Mouse (Mus musculus): ENCODE measurements around the gene Rapgef2. TPM values are rescaled to one million over a fixed set of nuclear protein-coding genes. Genes with fewer than 3 reads are reported as not detected.

The Rapgef2 gene
- polyA plus RNA-seq, 1 experiment from 2014 or later, result 2.4 TPM

- no peaks in the 10 kb centered on the region for H3K9me3 ChIP-seq (ENCODE audit: control insufficient read depth, low read length)
- peak overlapping the region; percentile 88 for H3K4me3 ChIP-seq (ENCODE audit: low read depth, low read length)
- WGBS, result under 1% methylated on average over 36 of the region's 60 CpGs
- H3K9ac ChIP-seq (ENCODE audit: low read length), result peak overlapping the region; percentile 93
- peak overlapping the region; percentile 82 for H3K4me2 ChIP-seq (replicated peaks; ENCODE audit: low read depth)
- no peak for TF ChIP-seq EP300 (optimal IDR thresholded peaks at IDR 0.05)
- TF ChIP-seq CTCF (IDR thresholded peaks at IDR 0.05; ENCODE audit: low read depth), result peak; percentile 2; the same call in 1 of the 2 replicates
- H3K4me1 ChIP-seq (replicated peaks; ENCODE audit: control insufficient read depth, insufficient read depth), result peaks cover 9% of the 10 kb centered on the region
- ATAC-seq (ENCODE audit: low FRiP score, low TSS enrichment), result peak; percentile 98
- DNase-seq (ENCODE audit: low spot score), result peak; percentile 95
- peak overlapping the region; percentile 98 for H3K27ac ChIP-seq (replicated peaks)
- H3K36me3 ChIP-seq (ENCODE audit: control insufficient read depth, insufficient read depth, low read length), result no peaks in the 10 kb centered on the region
- H3K27me3 ChIP-seq (ENCODE audit: control insufficient read depth, insufficient read depth, low read length), result no peaks in the 10 kb centered on the region
Measured at GRCm38 (mm10) chr3:79287108-79287576, 825 bp upstream of the Rapgef2 start.

GRCm38 (mm10) chr3:79286031-79286375 lies 314 bp downstream of the Rapgef2 start:
- H3K4me1 ChIP-seq (replicated peaks; ENCODE audit: control insufficient read depth, insufficient read depth), result peaks cover 10% of the 10 kb centered on the region
- H3K27ac ChIP-seq (replicated peaks), result peak overlapping the region; percentile 98
- peak overlapping the region; percentile 88 for H3K4me3 ChIP-seq (ENCODE audit: low read depth, low read length)
- under 1% methylated on average over 10 of the region's 10 CpGs for WGBS
- peak overlapping the region; percentile 93 for H3K9ac ChIP-seq (ENCODE audit: low read length)
- no peak for DNase-seq (ENCODE audit: low spot score)
- no peaks in the 10 kb centered on the region for H3K36me3 ChIP-seq (ENCODE audit: control insufficient read depth, insufficient read depth, low read length)
- H3K4me2 ChIP-seq (replicated peaks; ENCODE audit: low read depth), result peak overlapping the region; percentile 82
- no peak for ATAC-seq (ENCODE audit: low FRiP score, low TSS enrichment)
- TF ChIP-seq CTCF (IDR thresholded peaks at IDR 0.05; ENCODE audit: low read depth) (no peak), EP300 (optimal IDR thresholded peaks at IDR 0.05) (no peak)
- no peaks in the 10 kb centered on the region for H3K9me3 ChIP-seq (ENCODE audit: control insufficient read depth, low read length)
- no peaks in the 10 kb centered on the region for H3K27me3 ChIP-seq (ENCODE audit: control insufficient read depth, insufficient read depth, low read length)

- Histone ChIP-seq H3K4me3 (ENCODE audit: low read depth, low read length) (peak overlapping the region; percentile 88), H3K9ac (ENCODE audit: low read length) (0 out of 2 replicates have a peak overlapping the region, but pooled peaks have one; percentile 35), H3K9me3 (ENCODE audit: control insufficient read depth, low read length) (no peaks in the 10 kb centered on the region), H3K27me3 (ENCODE audit: control insufficient read depth, insufficient read depth, low read length) (no peaks in the 10 kb centered on the region), H3K27ac (replicated peaks) (no peak overlapping the region), H3K4me2 (replicated peaks; ENCODE audit: low read depth) (peak overlapping the region; percentile 82), H3K4me1 (replicated peaks; ENCODE audit: control insufficient read depth, insufficient read depth) (peaks cover 10% of the 10 kb centered on the region), H3K36me3 (ENCODE audit: control insufficient read depth, insufficient read depth, low read length) (no peaks in the 10 kb centered on the region)
- TF ChIP-seq EP300 (optimal IDR thresholded peaks at IDR 0.05), result no peak
- TF ChIP-seq CTCF (IDR thresholded peaks at IDR 0.05; ENCODE audit: low read depth), result no peak
- DNase-seq (ENCODE audit: low spot score) (no peak), ATAC-seq (ENCODE audit: low FRiP score, low TSS enrichment) (no peak)
- 44% methylated on average over 13 of the region's 13 CpGs for WGBS
Measured at GRCm38 (mm10) chr3:79285097-79285675, 1.1 kb downstream of the Rapgef2 start.

- no peak for DNase-seq (ENCODE audit: low spot score)
- no peak overlapping the region for H3K4me3 ChIP-seq (ENCODE audit: low read depth, low read length)
- no peaks in the 10 kb centered on the region for H3K27me3 ChIP-seq (ENCODE audit: control insufficient read depth, insufficient read depth, low read length)
- H3K4me1 ChIP-seq (replicated peaks; ENCODE audit: control insufficient read depth, insufficient read depth), result peaks cover 10% of the 10 kb centered on the region
- no peak overlapping the region for H3K27ac ChIP-seq (replicated peaks)
- no peaks in the 10 kb centered on the region for H3K36me3 ChIP-seq (ENCODE audit: control insufficient read depth, insufficient read depth, low read length)
- no peak for ATAC-seq (ENCODE audit: low FRiP score, low TSS enrichment)
- TF ChIP-seq EP300 (optimal IDR thresholded peaks at IDR 0.05) (no peak), CTCF (IDR thresholded peaks at IDR 0.05; ENCODE audit: low read depth) (no peak)
- 61% methylated on average over 3 of the region's 3 CpGs for WGBS
- H3K9me3 ChIP-seq (ENCODE audit: control insufficient read depth, low read length), result no peaks in the 10 kb centered on the region
- H3K4me2 ChIP-seq (replicated peaks; ENCODE audit: low read depth), result no peak overlapping the region
- no peak overlapping the region for H3K9ac ChIP-seq (ENCODE audit: low read length)
Measured at GRCm38 (mm10) chr3:79283976-79284375, 2.3 kb downstream of the Rapgef2 start.

GRCm38 (mm10) chr3:79283031-79283430 lies 3.3 kb downstream of the Rapgef2 start:
- Histone ChIP-seq H3K36me3 (ENCODE audit: control insufficient read depth, insufficient read depth, low read length) (no peaks in the 10 kb centered on the region), H3K27me3 (ENCODE audit: control insufficient read depth, insufficient read depth, low read length) (no peaks in the 10 kb centered on the region), H3K27ac (replicated peaks) (no peak overlapping the region), H3K4me1 (replicated peaks; ENCODE audit: control insufficient read depth, insufficient read depth) (peaks cover 10% of the 10 kb centered on the region), H3K9me3 (ENCODE audit: control insufficient read depth, low read length) (no peaks in the 10 kb centered on the region), H3K9ac (ENCODE audit: low read length) (no peak overlapping the region), H3K4me2 (replicated peaks; ENCODE audit: low read depth) (no peak overlapping the region), H3K4me3 (ENCODE audit: low read depth, low read length) (no peak overlapping the region)
- WGBS, result 43% methylated on average over 2 of the region's 2 CpGs
- ATAC-seq (ENCODE audit: low FRiP score, low TSS enrichment) (no peak), DNase-seq (ENCODE audit: low spot score) (no peak)
- TF ChIP-seq EP300 (optimal IDR thresholded peaks at IDR 0.05) (no peak), CTCF (IDR thresholded peaks at IDR 0.05; ENCODE audit: low read depth) (no peak)

GRCm38 (mm10) chr3:79275856-79276645 lies 10.3 kb downstream of the Rapgef2 start:
- no peaks in the 10 kb centered on the region for H3K36me3 ChIP-seq (ENCODE audit: control insufficient read depth, insufficient read depth, low read length)
- DNase-seq (ENCODE audit: low spot score) (no peak), ATAC-seq (ENCODE audit: low FRiP score, low TSS enrichment) (no peak)
- H3K27ac ChIP-seq (replicated peaks), result no peak overlapping the region
- 73% methylated on average over 11 of the region's 11 CpGs for WGBS
- H3K4me3 ChIP-seq (ENCODE audit: low read depth, low read length), result no peak overlapping the region
- H3K4me2 ChIP-seq (replicated peaks; ENCODE audit: low read depth), result no peak overlapping the region
- no peaks in the 10 kb centered on the region for H3K4me1 ChIP-seq (replicated peaks; ENCODE audit: control insufficient read depth, insufficient read depth)
- H3K9me3 ChIP-seq (ENCODE audit: control insufficient read depth, low read length), result no peaks in the 10 kb centered on the region
- no peak overlapping the region for H3K9ac ChIP-seq (ENCODE audit: low read length)
- no peaks in the 10 kb centered on the region for H3K27me3 ChIP-seq (ENCODE audit: control insufficient read depth, insufficient read depth, low read length)
- TF ChIP-seq CTCF (IDR thresholded peaks at IDR 0.05; ENCODE audit: low read depth), result no peak
- TF ChIP-seq EP300 (optimal IDR thresholded peaks at IDR 0.05), result no peak

Measured in stomach, postnatal 0 days (tissue).